Mouse (Mus musculus) thymus, postnatal 36 days (tissue): ENCODE results near the gene Sac3d1.
A peak's percentile ranks its signal among the peaks of the same experiment; 100 is the strongest.

Experiments
- DNase-seq, 2 experiments: peaks; one replicate each; pipeline ENCODE4 v3.0.0; 2022; ENCODE audit warnings: mixed read lengths in 2 of 2

The Sac3d1 gene

DNA sequence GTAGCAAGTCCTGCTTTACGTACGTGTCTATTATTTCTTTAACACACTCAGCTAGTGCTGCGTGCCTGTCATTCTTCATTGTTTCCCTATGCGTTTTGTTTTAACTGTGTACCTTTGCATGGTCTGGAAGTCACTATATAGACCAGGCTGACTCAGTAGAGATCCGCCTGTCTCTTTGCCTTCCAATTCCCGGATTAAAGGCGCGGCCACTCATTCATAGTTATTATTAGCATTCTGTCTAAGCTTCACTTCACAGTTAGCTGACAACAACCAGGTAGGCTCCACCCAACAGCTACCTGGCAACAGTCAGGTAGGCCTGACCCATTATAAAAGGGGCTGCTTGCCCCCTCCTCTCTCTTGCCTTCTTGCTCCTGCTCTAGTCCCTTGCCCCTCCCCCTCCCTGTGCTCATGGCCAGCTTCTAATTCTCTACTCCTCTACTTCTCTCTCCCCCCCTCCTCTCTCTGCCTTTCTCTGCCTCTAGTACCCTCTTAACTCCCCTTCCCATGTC is 281 bp upstream of the Sac3d1 start:
- peak in 1 of 2 experiments; percentile 31 for DNase-seq

DNA sequence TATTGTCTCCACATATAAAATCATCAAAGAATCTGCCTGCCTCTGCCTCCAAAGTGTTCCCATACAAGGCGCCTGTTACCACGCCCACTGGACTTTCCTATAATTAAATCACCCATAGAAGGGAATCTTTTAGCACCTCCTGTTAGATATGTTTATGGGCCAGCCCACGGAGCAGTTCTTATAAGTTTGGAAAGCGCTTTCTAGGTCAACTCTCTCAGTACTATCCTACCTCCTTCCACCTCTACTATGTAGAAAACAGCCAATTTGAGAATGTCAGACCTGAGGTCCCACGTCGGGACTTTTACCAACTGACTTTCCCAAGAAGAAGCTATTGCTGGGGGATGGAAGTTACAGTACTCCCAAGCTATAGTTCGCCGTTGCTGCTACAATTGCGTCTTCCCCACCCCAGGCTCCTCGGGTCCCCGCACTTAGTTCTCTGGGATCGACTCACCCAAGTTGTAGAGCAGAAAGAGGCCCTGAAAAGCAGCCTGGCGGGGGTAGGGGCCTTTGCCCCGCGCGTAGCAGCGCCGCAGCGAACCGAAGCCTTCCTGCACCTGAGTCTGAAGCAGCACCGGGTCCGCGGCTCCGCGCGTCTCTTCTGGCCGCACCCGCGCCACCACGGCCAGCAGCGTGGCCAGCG is 984 bp downstream of the Sac3d1 start:
- DNase-seq, result no peak

DNA sequence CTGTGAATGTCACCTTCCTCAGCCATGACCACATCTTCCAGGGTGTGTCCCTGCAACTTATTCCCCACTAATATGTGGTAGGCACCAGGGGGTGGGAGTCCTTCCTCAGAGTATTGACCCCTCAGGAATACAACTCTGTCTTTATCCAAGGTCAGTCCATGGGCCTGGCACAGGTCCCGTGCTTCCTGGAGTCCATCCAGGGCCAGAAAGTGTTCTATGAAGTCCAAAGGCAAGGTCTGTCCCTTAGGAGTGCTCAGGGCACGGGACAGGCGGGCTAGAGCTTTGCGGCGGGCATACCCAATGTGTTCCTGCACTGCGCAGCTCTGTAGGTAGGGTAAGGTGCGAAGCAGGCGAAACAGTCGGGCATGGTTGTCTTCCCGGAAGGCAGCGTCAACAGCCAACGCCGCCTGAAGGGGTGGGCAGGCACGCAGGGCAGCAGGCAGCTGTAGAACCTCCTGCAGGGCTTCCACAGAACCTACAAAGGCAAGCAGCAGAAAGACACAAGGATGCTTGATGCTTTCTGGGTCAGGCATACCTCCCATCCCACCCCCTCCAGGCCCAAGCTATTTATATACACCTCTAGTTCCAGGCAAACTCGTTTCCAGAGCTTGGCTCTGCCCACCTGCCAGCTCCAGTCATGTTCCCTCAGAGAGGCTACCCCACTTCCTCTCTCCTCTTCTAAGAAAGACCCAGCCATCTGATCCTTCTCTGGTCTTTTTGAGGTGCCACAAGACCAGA is 2.2 kb downstream of the Sac3d1 start:
- DNase-seq, result no peak

DNA sequence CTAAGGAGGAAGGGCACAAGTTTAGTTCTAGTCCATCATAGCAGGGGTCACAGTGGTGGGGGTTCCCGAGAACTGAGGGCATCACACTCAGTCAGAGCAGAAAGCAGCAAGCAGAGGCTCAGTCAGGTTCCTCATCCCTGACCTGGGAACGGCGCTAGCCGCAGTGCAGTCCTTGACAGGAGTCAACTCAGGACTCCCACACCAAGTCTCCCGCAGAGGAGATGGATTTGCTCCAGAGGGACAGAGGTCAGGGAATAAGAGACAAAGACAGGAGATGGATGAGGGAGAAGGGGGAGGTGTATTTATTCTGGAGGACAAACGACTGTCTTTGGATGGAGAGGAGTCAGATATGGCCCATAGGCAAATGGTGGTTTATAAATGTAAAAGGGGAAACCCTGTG is 5.3 kb downstream of the Sac3d1 start:
- no peak for DNase-seq

DNA sequence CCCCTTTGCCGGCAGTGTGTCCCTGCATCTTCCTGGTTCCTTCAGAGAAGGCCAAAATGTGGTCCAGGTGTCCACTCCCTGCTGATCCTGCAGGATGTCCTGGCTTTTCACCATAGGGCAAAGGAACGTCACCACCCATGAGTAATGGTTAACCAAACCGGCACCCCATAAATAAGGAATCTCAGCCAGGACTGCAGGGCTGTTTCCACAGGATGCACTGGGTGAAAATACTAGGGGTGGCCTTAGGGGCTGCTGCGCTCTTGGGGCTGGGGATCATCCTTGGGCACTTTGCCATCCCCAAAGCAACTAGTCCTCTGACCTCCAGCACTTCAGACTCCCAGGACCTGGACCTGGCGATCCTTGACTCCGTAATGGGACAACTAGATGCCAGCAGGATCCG is 12.9 kb downstream of the Sac3d1 start, which contains the start of gene Naaladl1:
TSS of gene Naaladl1 (plus strand) at position 197 of the 400 bp plus-strand sequence.
- no peak for DNase-seq

DNA sequence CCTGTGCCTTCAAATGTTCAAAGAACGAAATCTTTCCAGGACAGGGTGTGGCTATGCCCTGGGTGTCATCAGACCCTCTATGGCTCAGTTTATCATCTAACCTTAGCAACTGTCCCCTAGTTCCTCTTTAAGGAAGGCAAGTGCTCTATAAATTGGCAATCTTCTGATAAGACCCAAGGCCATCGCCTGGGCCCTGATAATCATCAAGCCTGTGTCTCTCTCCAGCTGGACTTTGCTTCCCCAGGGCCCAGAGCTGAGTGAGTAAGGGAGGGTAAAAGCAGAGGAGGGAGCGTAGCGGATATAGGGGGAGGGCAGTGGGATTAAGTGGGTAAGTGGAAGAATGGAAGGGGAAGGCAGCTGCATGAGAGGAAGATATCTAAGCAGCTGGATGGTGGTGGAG is 14.0 kb downstream of the Sac3d1 start:
- no peak for DNase-seq

DNA sequence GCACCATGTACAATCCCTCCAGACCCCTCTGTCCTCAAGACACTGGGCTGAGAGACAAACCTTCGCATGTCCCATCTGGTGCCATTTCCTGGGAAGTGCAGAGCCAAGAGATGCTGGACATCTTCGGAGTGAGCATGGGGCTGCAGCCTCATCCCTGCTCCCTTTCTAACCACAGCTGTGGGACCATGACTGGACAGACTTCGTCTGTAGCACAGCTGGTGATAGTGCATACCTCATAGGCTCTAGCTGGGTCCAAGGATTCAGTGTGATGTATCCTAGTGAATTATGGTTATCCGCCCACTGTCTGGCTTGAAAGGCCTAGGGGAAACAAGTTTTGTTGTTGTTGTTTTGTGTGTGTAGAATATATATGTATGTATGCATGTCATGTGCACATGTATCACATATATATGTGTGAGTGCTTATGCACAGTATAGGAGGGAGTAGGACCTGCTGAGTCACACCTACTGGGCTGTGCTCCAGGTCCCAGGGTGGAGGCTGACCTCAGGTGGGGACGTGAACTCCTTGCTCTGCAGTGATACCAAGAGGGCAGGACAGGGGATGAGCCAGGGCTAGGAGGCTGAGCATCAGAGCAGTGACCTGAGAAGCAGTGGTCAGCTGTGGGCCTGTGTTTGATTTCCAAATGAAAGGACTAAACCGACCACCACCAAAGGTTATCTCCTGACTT is 16.1 kb downstream of the Sac3d1 start:
- DNase-seq, result no peak

DNA sequence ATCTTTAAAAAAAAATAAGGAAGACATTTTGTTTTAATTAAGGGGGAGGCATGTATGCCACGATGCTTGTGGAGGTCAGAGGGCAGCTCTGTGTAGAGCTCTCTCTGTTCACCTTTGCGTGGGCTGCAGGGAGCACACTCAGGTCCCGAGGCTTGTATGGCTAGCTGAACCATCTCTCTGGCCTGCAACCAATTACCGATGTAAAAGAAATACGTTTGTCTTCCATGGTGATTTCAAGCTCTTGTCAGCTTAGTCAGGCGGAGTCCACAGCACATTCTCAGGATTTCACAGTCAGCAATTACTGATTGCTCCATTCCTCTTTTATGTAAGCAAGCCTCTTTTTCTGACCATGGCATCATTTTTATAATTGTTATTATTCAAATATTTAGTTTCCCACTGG is 17.3 kb downstream of the Sac3d1 start:
- DNase-seq, result no peak

DNA sequence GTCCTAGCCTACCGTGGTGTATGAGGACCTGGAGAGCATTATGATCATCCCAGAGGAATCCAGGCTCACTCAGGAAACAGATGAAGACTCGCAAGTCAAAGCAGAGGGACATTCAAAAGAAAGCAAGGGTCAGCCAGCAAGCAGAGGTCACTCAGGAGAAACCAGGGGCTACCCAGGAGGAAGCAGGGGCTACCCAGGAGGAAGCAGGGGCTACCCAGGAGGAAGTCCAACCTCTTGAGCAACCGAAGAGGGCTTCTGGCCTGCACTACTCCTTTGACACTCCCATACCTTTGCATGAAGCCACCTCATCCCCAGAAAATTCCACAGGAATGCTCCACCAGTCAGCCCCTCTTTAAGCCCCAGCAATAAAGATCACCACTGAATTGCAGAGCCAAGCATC is 20.6 kb downstream of the Sac3d1 start:
- DNase-seq, result no peak

DNA sequence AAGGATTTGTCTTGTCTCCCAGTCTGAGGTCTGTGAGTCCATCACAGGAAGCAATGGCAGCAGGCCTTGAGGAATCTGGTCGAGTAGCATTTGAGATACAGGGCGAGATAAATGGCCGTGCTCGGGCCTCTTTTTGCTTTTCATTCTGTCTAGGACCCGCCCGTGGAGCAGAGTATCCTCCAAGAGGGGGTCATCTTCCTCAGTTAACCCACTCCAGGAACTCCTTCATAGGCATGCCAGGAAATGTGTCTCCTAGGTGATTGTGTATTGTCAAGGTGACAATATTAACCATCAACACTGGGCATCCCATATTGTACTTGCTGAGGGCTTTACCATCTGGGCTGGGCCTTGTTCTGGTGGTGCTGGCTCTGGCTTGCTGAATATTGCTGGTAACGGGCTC is 24.3 kb downstream of the Sac3d1 start, which contains the start of gene AC131692.1:
TSS of gene AC131692.1 (plus strand) at position 301 of the 400 bp plus-strand sequence.
- no peak for DNase-seq

DNA sequence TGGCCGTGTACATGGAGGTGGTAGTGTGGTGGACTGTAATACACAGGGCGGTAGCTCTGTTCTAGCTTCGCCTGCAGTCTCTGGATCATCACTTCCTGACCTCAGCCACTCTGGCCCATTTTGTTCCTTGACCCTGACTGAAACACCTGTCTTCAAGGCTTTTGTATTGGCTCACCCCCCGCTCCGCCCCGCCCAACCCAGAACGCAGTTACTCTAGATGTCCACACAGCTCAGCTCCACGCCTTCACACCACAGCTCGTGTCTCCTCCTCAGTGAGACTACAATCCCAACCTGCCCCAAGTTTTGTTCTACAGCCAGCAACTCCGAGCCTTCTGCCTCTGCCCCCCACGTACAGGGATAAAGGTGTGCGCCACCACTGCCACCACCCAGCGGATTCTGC is 29.6 kb downstream of the Sac3d1 start:
- DNase-seq, result no peak

DNA sequence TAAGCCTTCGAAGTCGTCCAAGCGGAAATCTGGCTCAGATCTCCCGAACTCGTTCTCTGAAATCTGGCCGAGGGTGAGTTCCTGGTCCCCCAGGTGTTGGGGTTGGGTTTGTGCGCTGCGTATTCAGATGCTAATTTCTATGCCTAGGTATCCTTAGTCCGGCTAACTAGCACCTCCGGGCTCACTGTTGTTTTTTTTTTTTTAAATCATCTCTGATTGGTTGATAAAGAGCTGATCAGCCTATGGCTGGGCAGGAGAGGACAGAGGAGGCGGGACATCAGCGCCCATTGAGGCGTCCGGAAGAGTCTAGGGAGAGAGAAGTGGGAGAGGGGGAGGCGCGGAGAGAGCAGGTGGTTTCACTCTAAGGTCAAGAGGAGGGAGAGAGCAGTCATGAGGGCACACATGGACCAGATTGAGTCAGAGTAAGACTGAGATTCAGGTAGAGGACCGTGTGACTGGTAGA is 33.0 kb downstream of the Sac3d1 start:
- DNase-seq, result peak; percentile 51 to 68

DNA sequence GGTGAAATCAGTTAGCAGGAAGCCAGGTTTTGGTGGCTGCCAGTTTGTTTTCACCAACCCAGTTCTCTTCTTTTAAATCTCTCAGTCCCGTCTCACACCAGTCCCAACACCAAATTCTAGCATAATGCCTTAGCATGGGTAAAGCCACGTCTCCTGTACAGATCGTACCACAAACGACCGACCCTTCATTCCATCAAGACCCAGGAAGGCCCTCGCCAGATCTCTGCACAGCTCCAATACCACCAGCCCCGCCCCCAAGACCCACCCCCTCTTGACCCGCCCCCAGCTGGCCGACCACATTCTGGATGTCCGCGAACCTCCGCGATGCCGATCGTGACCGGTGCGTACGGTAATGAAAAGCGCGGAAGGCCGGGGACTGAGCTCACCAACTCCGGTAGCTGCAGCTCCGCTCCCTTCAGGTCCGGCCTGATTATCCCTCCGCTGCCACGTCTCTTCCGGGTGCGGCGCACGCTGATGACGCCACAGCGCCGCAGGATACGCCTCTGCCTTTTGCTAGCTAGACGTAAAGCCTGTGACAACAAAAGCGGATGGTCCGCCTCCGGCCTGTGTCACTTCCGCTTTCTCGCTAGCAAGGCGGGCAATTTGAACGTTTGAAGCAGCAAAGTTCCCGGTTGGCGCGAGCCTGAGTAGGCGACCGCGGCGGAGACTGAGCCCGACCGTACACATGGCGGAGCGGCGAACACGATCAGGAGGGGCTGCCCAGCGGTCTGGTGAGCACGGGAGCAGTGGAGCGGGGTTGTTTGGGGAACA is 33.8 kb downstream of the Sac3d1 start, which contains the start of the genes Zfpl1 and Cdca5:
TSS of gene Zfpl1 (minus strand) at position 479 of the 771 bp plus-strand sequence.
TSS of gene Cdca5 (plus strand) at position 506 of the 771 bp plus-strand sequence.
- peak; percentile 93 to 96 for DNase-seq

DNA sequence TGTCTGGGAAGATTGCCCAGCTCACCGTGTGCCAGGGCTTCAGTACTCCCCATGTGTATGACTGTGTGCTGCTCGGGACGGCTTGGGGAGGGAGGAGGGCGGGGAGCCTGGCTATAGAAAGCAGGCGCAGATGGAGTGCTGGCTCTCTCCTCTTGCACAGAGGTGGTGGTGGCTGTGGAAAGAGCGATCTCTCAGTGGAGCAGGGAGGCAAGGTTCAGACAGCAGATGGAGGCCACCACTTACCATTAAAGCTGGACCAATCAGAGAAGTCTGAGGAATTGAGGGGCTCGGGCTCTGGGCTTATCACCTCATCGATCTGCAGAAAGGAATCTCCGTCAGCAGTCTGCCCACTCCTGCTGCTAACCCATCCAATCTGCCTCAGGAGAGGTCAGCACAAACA is 36.3 kb downstream of the Sac3d1 start, which contains the start of gene Gm28374:
TSS of gene Gm28374 (minus strand) at position 101 of the 400 bp plus-strand sequence.
- DNase-seq, result no peak

DNA sequence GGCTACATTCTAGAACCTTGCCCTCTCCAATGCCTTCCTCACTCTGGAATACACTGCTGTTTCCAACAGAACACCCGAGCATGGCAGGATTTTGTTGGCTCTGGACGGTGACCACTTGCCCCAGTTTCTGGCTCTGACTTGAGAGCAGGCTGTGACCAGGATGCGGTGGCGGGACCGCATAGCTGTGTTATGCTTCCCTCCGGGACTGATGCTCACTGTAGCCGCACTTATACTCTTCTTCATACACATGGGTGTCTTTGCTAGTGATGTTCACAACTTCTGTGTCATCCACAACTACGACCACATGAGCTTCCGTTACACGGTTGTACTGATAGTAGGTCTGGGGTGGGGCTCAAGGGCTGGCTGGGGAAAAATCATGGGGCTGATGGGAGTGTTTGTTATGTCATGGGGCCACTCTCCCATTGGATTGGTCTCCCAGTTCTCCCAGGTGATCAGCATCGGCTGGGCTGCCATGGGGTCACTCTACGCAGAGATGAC is 38.4 kb downstream of the Sac3d1 start, which contains the start of gene Tmem262:
TSS of gene Tmem262 (plus strand) at position 51 of the 498 bp plus-strand sequence.
- no peak for DNase-seq

DNA sequence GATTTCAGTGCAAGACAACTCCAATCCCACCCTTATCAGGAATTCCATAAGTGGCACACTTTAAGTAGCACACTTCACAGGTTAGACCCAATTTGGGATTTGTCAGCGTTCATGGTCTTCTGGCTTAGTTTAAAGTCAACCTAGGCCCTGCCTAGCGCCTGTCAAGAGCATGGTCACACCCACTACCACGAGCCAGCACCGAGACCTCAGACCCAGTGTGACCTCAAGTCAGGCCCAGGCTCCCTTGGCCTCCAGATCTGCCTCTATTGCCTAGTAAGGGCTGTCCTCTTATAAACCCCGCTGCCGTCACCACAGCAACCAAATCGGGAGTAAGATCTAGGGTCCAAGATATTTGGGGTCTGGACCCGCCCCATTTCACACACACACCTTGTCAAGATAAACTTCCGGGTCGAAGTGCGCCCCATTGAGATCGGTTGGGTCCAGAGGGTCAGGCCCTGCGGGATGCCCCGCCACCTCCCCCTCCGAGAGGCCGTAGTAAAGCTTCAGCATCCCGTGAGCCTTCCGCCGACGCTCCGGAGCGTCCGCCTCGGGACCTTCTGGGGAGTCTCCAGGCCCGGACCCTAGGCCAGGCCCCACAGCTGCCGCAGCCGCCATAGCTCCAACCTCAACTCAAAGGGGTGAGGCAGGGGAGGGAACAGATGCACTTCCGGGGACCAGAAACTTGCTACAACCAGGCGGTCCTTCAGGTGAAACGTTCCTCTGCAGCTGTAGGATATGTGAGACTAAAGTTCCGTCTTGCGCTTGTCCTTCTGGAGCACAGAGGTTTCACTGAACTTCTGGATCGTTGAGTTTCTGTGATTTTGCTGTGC is 41.7 kb downstream of the Sac3d1 start, which contains the start of gene Vps51:
TSS of gene Vps51 (minus strand) at position 668 of the 830 bp plus-strand sequence.
- peak; percentile 81 to 83 for DNase-seq

DNA sequence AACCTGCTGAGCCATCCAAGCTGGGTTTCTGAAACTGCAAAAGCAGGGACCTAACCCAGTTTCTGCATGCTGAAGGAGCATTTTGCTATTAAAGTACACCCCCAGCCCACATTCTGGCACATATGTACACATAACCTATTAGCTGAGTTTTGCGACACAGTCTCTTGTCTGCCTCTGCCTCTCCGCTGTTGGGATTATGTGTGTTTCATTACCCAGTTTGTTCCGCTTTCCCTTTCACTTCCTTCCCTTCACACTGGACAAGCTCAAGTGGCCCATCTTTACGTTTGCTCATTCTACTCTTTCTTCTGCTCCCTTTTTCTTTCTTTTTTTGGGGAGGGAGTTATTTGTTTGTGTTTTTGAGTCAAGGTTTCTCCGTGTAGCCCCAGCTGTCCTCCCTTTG is 44.6 kb downstream of the Sac3d1 start:
- no peak for DNase-seq

DNA sequence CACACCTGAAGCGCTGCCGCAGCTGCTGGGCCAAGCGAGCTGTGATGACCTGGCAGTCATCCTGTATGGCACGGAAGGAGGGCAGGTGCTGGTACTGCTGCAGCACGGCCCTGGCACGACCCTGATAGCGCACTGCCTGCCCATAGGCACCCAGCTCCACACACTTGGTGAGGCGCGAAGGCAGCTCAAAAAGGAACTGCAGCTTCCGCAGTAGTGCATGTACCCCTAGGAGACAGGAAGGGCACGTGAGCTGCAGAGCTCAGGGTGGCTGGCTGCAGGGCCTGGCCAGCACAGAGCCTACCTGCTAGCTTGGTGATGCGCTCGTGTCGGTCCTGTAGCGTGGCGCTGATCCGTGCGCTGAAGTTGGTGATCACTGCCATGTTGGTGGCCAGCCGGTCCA is 47.2 kb downstream of the Sac3d1 start:
- no peak for DNase-seq

DNA sequence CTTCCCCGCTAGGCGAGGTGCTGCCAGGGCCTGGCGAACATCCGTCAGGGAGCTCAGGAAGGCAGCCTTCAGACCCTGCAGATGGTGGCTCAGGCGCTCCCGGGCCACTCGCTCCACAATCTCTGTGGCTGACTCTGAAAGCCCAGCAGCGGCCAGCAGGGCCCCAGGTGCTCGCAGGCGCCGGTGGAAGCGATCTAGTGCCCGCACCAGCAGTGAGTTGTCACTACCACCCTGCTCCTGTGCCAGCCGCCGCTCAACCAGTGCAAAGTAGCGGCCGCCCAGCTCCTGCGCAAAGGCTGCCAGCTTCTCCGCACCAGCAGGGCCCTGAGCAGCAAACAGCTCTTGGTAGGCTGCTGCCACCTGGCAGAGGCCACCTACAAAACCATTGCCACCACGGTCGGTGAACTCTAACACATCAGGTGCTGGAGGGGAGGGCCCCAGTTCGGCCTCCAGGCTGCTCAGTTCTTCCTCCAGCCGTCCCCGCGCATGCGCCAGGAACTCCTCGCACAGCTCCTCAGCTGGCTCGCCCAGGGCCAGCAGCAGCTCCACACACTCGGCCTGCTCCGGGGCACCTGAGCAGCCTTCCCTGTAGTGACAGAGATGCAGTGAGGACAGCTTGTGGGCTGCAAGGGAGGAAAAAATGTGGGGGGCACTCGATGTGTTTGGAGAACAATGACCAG is 47.7 kb downstream of the Sac3d1 start:
- no peak for DNase-seq

DNA sequence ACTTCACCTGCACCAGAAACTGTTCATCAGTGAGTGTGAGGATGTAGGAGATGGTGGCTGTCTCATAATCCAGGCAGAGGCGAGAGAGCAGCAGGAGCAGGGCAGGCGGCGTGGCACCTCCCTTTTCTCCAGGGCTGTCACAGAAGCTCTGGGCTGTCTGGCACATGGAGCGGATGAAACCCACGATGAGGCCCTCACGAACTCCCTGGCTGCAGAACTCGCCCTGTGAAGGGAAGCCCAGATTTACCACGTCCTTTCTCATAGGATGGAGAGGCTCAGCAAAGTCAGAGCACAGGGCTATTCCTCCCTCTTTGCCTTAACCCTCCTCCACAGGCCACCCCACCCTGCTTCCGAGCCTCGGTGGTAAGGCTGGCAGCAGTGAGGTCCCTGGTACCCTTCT is 48.6 kb downstream of the Sac3d1 start:
- no peak for DNase-seq
